Mouse (Mus musculus): ENCODE measurements around the gene C2cd4c.

GRCm38 (mm10) chr10:79631432-79631831 is 17.6 kb upstream of the C2cd4c start:
- TF ChIP-seq MAX (IDR thresholded peaks at IDR 0.05; ENCODE audit: low read length) (no peak), POLR2A (IDR thresholded peaks at IDR 0.05; ENCODE audit: control insufficient read depth in 1 of 2, insufficient read depth in 1 of 2, low read depth in 1 of 2, low read length in 2 of 2, poor library complexity in 1 of 2) (no peak), CTCF (IDR thresholded peaks at IDR 0.05 in 2 of 3, conservative IDR thresholded peaks at IDR 0.05 in 1 of 3; ENCODE audit: control insufficient read depth in 1 of 3, insufficient read depth in 1 of 3, low read depth in 2 of 3, low read length in 3 of 3, poor library complexity in 1 of 3, severe bottlenecking in 1 of 3) (no peak), MAFK (IDR thresholded peaks at IDR 0.05; ENCODE audit: borderline replicate concordance, low read depth, low read length) (no peak), HCFC1 (IDR thresholded peaks at IDR 0.05; ENCODE audit: low read depth, low read length) (no peak), RAD21 (IDR thresholded peaks at IDR 0.05; ENCODE audit: low read depth, low read length) (no peak), CHD1 (IDR thresholded peaks at IDR 0.05; ENCODE audit: low read depth, low read length) (no peak), SMC3 (IDR thresholded peaks at IDR 0.05; ENCODE audit: low read depth, low read length) (no peak)
